In the genomic region with DNA sequence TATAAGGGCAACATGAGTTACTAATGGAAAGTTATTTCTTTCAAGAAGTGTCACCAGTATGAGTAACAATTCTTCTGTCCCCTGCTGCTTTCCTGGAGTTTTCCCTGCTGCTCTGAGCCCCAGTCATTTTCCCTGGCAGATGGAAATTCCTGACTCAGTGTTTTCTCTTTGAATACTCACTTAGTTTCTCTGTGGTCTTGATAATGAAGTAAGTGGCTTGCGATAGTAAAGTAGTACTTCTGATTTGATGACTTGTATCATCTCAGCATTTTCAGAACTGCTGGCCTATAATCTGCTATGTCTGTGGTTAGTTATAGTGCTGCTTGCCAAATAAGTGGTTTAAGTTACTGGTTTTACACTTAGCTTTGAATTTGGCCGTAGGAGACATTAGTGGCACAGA, we compare ENCODE assay signal across 38 mouse cellular contexts. TPM values are rescaled to one million over a fixed set of nuclear protein-coding genes. Genes with fewer than 3 reads are reported as not detected.
DNase-seq lines count a peak whose midpoint lies in the region; ATAC-seq and TF ChIP-seq lines count a peak whose summit lies in the region.
"Had no signal": no experiment of that assay in that cellular context is flagged by ENCODE, and none has a peak within 500 bp of the region (broad histone marks: within the 10 kb centered on the region; RNA-seq: fewer than 3 reads in every experiment).

No protein-coding gene starts in this region.

- TF ChIP-seq CTCF in Patski (IDR thresholded peaks at IDR 0.05) = no peak

- in situ Hi-C loops in Patski (cut with MboI; ENCODE audit: low pct_unique_long_range_greater_than_20kb) = no loop called here

- H3K9ac ChIP-seq in heart, embryonic 12.5 days = no peak overlapping the region
- H3K9ac ChIP-seq: heart, embryonic 13.5 days; hindbrain, embryonic 15.5 days; limb, embryonic 15.5 days; liver, embryonic 13.5 days; neural tube, embryonic 12.5 days had no signal

- H3K36me3 ChIP-seq in heart, embryonic 12.5 days = peaks cover 9% of the 10 kb centered on the region

- 0 out of 2 replicates have a peak, but pooled peaks cover 3% of the 10 kb centered on the region for H3K4me1 ChIP-seq in heart, embryonic 12.5 days (replicated peaks)
- H3K4me1 ChIP-seq: hindbrain, embryonic 10.5 days; hindbrain, embryonic 15.5 days; limb, embryonic 10.5 days; limb, embryonic 15.5 days; liver, embryonic 13.5 days; neural tube, embryonic 12.5 days had no signal

- CTCF ChIA-PET in Patski (lab: Charles Lee) = no interaction called here

- 71% methylated on average over 2 of the region's 2 CpGs for WGBS in heart, embryonic 12.5 days

- no peaks in the 10 kb centered on the region for H3K9me3 ChIP-seq in heart, embryonic 12.5 days (replicated peaks)
- H3K9me3 ChIP-seq: heart, embryonic 13.5 days; hindbrain, embryonic 10.5 days; hindbrain, embryonic 15.5 days; limb, embryonic 10.5 days; limb, embryonic 15.5 days; liver, embryonic 13.5 days; neural tube, embryonic 12.5 days had no signal

- no peak overlapping the region for H3K27ac ChIP-seq in heart, embryonic 12.5 days (ENCODE audit: poor library complexity, severe bottlenecking)
- H3K27ac ChIP-seq: heart, adult 2 months; heart, embryonic 13.5 days; hindbrain, embryonic 10.5 days; hindbrain, embryonic 15.5 days; limb, embryonic 10.5 days; limb, embryonic 15.5 days; liver, embryonic 13.5 days; neural tube, embryonic 12.5 days had no signal

- no peak overlapping the region for H3K4me3 ChIP-seq in heart, embryonic 12.5 days
- H3K4me3 ChIP-seq: heart, adult 2 months; heart, embryonic 13.5 days; hindbrain, embryonic 10.5 days; hindbrain, embryonic 15.5 days; limb, embryonic 10.5 days; limb, embryonic 15.5 days; liver, embryonic 13.5 days; myocyte; neural tube, embryonic 12.5 days had no signal

- POLR2A ChIA-PET in Patski (lab: Charles Lee) = interaction anchor here (0.9 to 1.1 kb wide), 2 partner anchors 11 to 31 kb away, joined by 3 read pairs; no protein-coding TSS in a partner anchor

- peak; percentile 70 for ATAC-seq in Patski
- ATAC-seq in megakaryocyte progenitor cell, adult 5-6 weeks (replicated peaks; ENCODE audit: poor library complexity) = peak; percentile 63
- ATAC-seq in cerebellum, adult (ENCODE audit: insufficient number of reproducible peaks, low FRiP score, low TSS enrichment) = no peak
- ATAC-seq in heart, embryonic 12.5 days (ENCODE audit: insufficient number of reproducible peaks, low FRiP score) = no peak
- ATAC-seq: forebrain, embryonic 14.5 days; lung, postnatal 0 days; midbrain, embryonic 16.5 days had no signal

- DNase-seq in 3134 (ENCODE audit: extremely low read depth, insufficient read length, low spot score) (peak; percentile 11), 416B (ENCODE audit: low read depth) (peak; percentile 48), Patski (ENCODE audit: low read depth, low spot score) (no peak)
- DNase-seq in spleen, postnatal 10 days (ENCODE audit: low spot score in 2 of 2) = no peak
- DNase-seq: adrenal gland, adult 8-10 months; cerebellum, adult 11 months; cerebellum, adult 9-11 months; gastrocnemius, postnatal 36 days; heart, adult 2 months; heart, postnatal 10 days; kidney, adult 2 months; kidney, postnatal 36 days; layer of hippocampus, postnatal 36 days; liver, embryonic 13.5 days; lung, adult 18-20 months; lung, postnatal 4 days; right cerebral cortex, postnatal 4 days; thymus, adult 2 months; thymus, postnatal 4 days had no signal

- H3K27me3 ChIP-seq in Patski = no peaks in the 10 kb centered on the region
- no peaks in the 10 kb centered on the region for H3K27me3 ChIP-seq in heart, embryonic 12.5 days (replicated peaks)
- H3K27me3 ChIP-seq: heart, embryonic 13.5 days; hindbrain, embryonic 15.5 days; limb, embryonic 15.5 days; liver, embryonic 13.5 days; neural tube, embryonic 12.5 days had no signal

- no peak overlapping the region for H3K4me2 ChIP-seq in heart, embryonic 12.5 days
- H3K4me2 ChIP-seq: heart, embryonic 13.5 days; hindbrain, embryonic 15.5 days; limb, embryonic 15.5 days; liver, embryonic 13.5 days; neural tube, embryonic 12.5 days had no signal

RNA-seq across cellular contexts. Expression of gene Ccdc50, which starts 12.9 kb away (rescaled TPM):
- 120 TPM for polyA plus RNA-seq in Patski (2021)
- total RNA-seq in megakaryocyte progenitor cell, adult 5-6 weeks (2015) = 129 and 143 TPM in 2 replicates
- 77.9 and 146 TPM in 2 replicates for total RNA-seq in megakaryocyte progenitor cell, adult 5-6 weeks (2017)
- polyA plus RNA-seq in heart, embryonic 12.5 days (2016; fragmentation: Nextera tagmentation; extraction: Ambion mirVana) = 44.3 and 48.9 TPM in 2 replicates

RNA-seq across cellular contexts. Expression of gene Uts2b, which starts 31.5 kb away (rescaled TPM):
- not detected for polyA plus RNA-seq in Patski (2021)
- not detected in 2 replicates for total RNA-seq in megakaryocyte progenitor cell, adult 5-6 weeks (2015)
- not detected in 2 replicates for total RNA-seq in megakaryocyte progenitor cell, adult 5-6 weeks (2017)
- polyA plus RNA-seq in heart, embryonic 12.5 days (2016; fragmentation: Nextera tagmentation; extraction: Ambion mirVana) = 5.5 and 6.4 TPM in 2 replicates
- total RNA-seq: adrenal gland, adult 8-10 months; adrenal gland, postnatal 4 days; gastrocnemius, adult 18-20 months; gastrocnemius, postnatal 36 days; layer of hippocampus, adult 8-10 months; layer of hippocampus, postnatal 36 days had no signal
- polyA plus RNA-seq: forebrain, embryonic 14.5 days; intestine, embryonic 14.5 days; kidney, adult 2 months; kidney, embryonic 16.5 days; liver, embryonic 13.5 days; myocyte; spleen, adult 2 months; thymus, adult 2 months had no signal

Comparison
In these comparisons a context has a peak if more than half of its experiments do, and no peak if none do; other contexts are left out.
1. DNase-seq: peak in 3134 (single experiment) and 416B (single experiment); none in Patski (single experiment) and spleen, postnatal 10 days (0 of 2).
2. ATAC-seq: peak in Patski (single experiment) and megakaryocyte progenitor cell, adult 5-6 weeks (single experiment); none in cerebellum, adult (single experiment) and heart, embryonic 12.5 days (single experiment).